Mouse (Mus musculus): Measurements from ENCODE around the gene Gcnt2. TPM values are rescaled to one million over a fixed set of nuclear protein-coding genes. Genes with fewer than 3 reads are reported as not detected.
"Not testable (repeated sequence)": the region's sequence is repeated elsewhere in the genome, so short reads cannot be mapped to it uniquely, and the experiment has no call there.

Gene Gcnt2
- polyA plus RNA-seq, 1 experiment, result 9.6 TPM

DNA sequence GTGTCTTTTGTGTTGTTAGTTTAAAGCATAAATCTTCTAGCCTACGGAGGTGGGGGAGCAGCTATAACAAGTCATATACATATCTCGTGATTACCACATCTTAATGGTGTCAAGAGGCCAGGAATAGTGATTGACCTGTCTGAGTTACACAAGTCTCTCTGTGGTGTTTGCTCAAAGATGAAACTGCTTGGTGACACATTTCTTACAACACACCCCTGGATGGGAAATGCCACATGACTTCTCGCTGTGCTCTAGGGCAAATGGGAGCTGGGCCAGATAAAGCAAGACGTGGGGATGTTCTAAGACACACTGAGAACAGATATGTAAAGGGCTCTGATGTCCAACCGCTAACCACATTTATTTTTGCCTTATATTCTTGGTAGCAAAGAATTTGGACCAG is 111.7 kb downstream of the Gcnt2 start:
- no peak overlapping the region for H3K27ac ChIP-seq (ENCODE audit: insufficient read depth, low read length)
- TF ChIP-seq POLR2A (IDR thresholded peaks at IDR 0.05; ENCODE audit: extremely low read depth, insufficient read depth, low read length), result no peak
- no peak for TF ChIP-seq CTCF (IDR thresholded peaks at IDR 0.05; ENCODE audit: extremely low read depth, insufficient read depth, low read length)
- no peak overlapping the region for H3K4me3 ChIP-seq (ENCODE audit: insufficient read depth, low read length)
- no peaks in the 10 kb centered on the region for H3K4me1 ChIP-seq (ENCODE audit: control insufficient read depth, insufficient read depth, low read length)

GRCm38 (mm10) chr13:40971831-40972230 is 112.3 kb downstream of the Gcnt2 start:
- no peak overlapping the region for H3K4me3 ChIP-seq (ENCODE audit: insufficient read depth, low read length)
- TF ChIP-seq CTCF (IDR thresholded peaks at IDR 0.05; ENCODE audit: extremely low read depth, insufficient read depth, low read length) (no peak), POLR2A (IDR thresholded peaks at IDR 0.05; ENCODE audit: extremely low read depth, insufficient read depth, low read length) (no peak)
- H3K4me1 ChIP-seq (ENCODE audit: control insufficient read depth, insufficient read depth, low read length), result no peaks in the 10 kb centered on the region
- no peak overlapping the region for H3K27ac ChIP-seq (ENCODE audit: insufficient read depth, low read length)

GRCm38 (mm10) chr13:40972976-40973375 is 113.4 kb downstream of the Gcnt2 start:
- H3K4me3 ChIP-seq (ENCODE audit: insufficient read depth, low read length), result no peak overlapping the region
- no peak overlapping the region for H3K27ac ChIP-seq (ENCODE audit: insufficient read depth, low read length)
- no peaks in the 10 kb centered on the region for H3K4me1 ChIP-seq (ENCODE audit: control insufficient read depth, insufficient read depth, low read length)
- TF ChIP-seq CTCF (IDR thresholded peaks at IDR 0.05; ENCODE audit: extremely low read depth, insufficient read depth, low read length), result no peak
- TF ChIP-seq POLR2A (IDR thresholded peaks at IDR 0.05; ENCODE audit: extremely low read depth, insufficient read depth, low read length), result no peak

DNA sequence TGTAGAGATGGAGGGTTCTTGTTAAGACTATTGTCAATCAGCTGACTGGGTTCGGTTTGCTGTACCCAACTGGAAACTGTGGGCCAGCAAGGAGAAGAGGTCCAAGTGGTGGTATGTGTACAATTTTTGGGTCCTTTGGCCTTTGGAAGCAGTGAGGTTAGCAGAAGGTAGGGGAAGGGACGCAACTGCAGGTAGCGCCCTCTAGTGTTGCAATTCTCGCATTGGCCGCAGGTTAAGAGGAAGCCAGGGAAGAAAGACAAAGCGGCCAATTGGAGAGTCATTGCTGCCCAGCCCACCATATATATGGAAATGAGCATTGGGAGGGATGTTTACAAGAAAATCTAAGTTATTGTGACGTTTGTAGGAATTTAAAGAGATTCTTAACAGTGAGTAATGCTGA is 118.1 kb downstream of the Gcnt2 start:
- Histone ChIP-seq H3K4me1 (ENCODE audit: control insufficient read depth, insufficient read depth, low read length) (peaks cover 1% of the 10 kb centered on the region; the same call in 1 of the 2 replicates), H3K27ac (ENCODE audit: insufficient read depth, low read length) (no peak overlapping the region), H3K4me3 (ENCODE audit: insufficient read depth, low read length) (no peak overlapping the region)
- peak; percentile 77 for TF ChIP-seq CTCF (IDR thresholded peaks at IDR 0.05; ENCODE audit: extremely low read depth, insufficient read depth, low read length)
- TF ChIP-seq POLR2A (IDR thresholded peaks at IDR 0.05; ENCODE audit: extremely low read depth, insufficient read depth, low read length), result no peak

GRCm38 (mm10) chr13:40978652-40979051 is 119.1 kb downstream of the Gcnt2 start:
- no peak for TF ChIP-seq POLR2A (IDR thresholded peaks at IDR 0.05; ENCODE audit: extremely low read depth, insufficient read depth, low read length)
- TF ChIP-seq CTCF (IDR thresholded peaks at IDR 0.05; ENCODE audit: extremely low read depth, insufficient read depth, low read length), result no peak
- peaks cover 1% of the 10 kb centered on the region; the same call in 1 of the 2 replicates for H3K4me1 ChIP-seq (ENCODE audit: control insufficient read depth, insufficient read depth, low read length)
- H3K4me3 ChIP-seq (ENCODE audit: insufficient read depth, low read length), result no peak overlapping the region
- peak overlapping the region; percentile 96 for H3K27ac ChIP-seq (ENCODE audit: insufficient read depth, low read length)

- no peak overlapping the region for H3K4me3 ChIP-seq (ENCODE audit: insufficient read depth, low read length)
- TF ChIP-seq CTCF (IDR thresholded peaks at IDR 0.05; ENCODE audit: extremely low read depth, insufficient read depth, low read length) (no peak), POLR2A (IDR thresholded peaks at IDR 0.05; ENCODE audit: extremely low read depth, insufficient read depth, low read length) (no peak)
- H3K4me1 ChIP-seq (ENCODE audit: control insufficient read depth, insufficient read depth, low read length), result peaks cover 1% of the 10 kb centered on the region; the same call in 1 of the 2 replicates
- H3K27ac ChIP-seq (ENCODE audit: insufficient read depth, low read length), result peak overlapping the region; percentile 96
Measured at GRCm38 (mm10) chr13:40979321-40979720, 119.8 kb downstream of the Gcnt2 start.

DNA sequence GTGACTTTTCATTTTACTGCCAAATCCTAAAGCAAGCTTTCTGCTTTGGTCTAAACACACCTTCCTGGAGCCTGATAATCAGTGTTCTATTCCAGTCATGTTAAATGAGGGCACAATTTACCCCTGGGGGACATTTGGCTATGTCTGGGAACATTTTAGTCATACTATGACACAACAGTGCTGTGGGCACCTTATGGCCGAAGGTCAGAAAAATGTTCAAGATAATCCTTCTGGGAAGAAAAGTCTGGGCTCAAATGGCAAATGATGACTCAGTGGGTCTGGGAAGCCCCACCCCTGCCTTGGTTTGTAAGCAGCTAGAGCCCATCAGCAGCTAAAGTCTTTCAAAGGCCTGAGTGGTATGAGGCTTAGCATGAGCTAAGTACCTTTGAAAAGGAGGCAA is 123.2 kb downstream of the Gcnt2 start:
- Histone ChIP-seq H3K4me1 (ENCODE audit: control insufficient read depth, insufficient read depth, low read length) (peaks cover 1% of the 10 kb centered on the region; the same call in 1 of the 2 replicates), H3K4me3 (ENCODE audit: insufficient read depth, low read length) (no peak overlapping the region), H3K27ac (ENCODE audit: insufficient read depth, low read length) (no peak overlapping the region)
- TF ChIP-seq POLR2A (IDR thresholded peaks at IDR 0.05; ENCODE audit: extremely low read depth, insufficient read depth, low read length) (no peak), CTCF (IDR thresholded peaks at IDR 0.05; ENCODE audit: extremely low read depth, insufficient read depth, low read length) (no peak)

DNA sequence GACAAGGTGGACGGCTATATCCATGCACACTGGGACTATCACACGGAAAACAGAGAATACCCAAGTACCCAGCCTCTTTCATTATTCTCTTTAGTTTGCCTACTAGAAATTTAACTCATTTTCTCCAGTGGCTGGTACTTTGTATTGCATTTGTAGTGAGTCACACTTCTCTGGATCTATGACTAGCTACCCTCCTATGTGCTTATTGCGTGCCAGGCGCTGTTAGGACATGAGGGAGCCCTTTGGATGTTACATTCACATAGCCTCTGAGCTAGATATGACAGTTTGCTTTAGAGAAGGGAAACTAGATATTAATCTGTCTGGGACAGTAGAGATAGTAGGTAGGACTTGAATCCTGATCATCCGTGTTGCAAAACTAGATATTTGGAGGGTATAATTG is 126.5 kb downstream of the Gcnt2 start:
- Histone ChIP-seq H3K4me1 (ENCODE audit: control insufficient read depth, insufficient read depth, low read length) (no peaks in the 10 kb centered on the region), H3K27ac (ENCODE audit: insufficient read depth, low read length) (no peak overlapping the region), H3K4me3 (ENCODE audit: insufficient read depth, low read length) (no peak overlapping the region)
- TF ChIP-seq CTCF (IDR thresholded peaks at IDR 0.05; ENCODE audit: extremely low read depth, insufficient read depth, low read length) (no peak), POLR2A (IDR thresholded peaks at IDR 0.05; ENCODE audit: extremely low read depth, insufficient read depth, low read length) (no peak)

GRCm38 (mm10) chr13:40987608-40988303 is 128.2 kb downstream of the Gcnt2 start:
- H3K27ac ChIP-seq (ENCODE audit: insufficient read depth, low read length); H3K4me3 ChIP-seq (ENCODE audit: insufficient read depth, low read length); H3K4me1 ChIP-seq (ENCODE audit: control insufficient read depth, insufficient read depth, low read length): not testable (repeated sequence)

DNA sequence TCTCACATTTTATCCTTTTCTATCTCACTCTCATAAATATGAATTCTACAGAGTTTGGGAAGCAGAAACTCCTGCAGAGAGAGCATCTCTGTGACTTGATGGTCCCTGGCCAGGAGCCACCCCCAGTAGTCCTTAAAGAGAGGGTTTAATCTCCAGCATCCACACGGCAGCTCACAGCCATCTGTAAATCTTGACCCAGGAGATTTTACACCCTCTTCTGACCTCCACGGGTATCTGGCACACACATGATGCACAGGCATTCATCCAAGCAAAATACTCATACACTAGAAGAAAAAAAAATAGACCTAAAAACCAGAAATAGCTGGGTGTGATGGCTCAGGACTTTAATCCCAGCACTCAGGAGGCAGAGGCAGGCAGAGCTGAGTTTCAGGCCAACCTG is 128.9 kb downstream of the Gcnt2 start:
- no peak for TF ChIP-seq POLR2A (IDR thresholded peaks at IDR 0.05; ENCODE audit: extremely low read depth, insufficient read depth, low read length)
- no peak for TF ChIP-seq CTCF (IDR thresholded peaks at IDR 0.05; ENCODE audit: extremely low read depth, insufficient read depth, low read length)
- Histone ChIP-seq H3K4me3 (ENCODE audit: insufficient read depth, low read length) (no peak overlapping the region), H3K4me1 (ENCODE audit: control insufficient read depth, insufficient read depth, low read length) (no peaks in the 10 kb centered on the region), H3K27ac (ENCODE audit: insufficient read depth, low read length) (no peak overlapping the region)

All from cortical plate, adult 2 months (tissue).